Comparison of ENCODE assay signal across 7 mouse cellular contexts in genomic region chr6:5589635-5590034, GRCm38 (mm10).
DNase-seq lines count a peak whose midpoint lies in the region; ATAC-seq and TF ChIP-seq lines count a peak whose summit lies in the region.

No protein-coding gene starts in this region.

- H3K36me3 ChIP-seq in hindbrain, embryonic 14.5 days (replicated peaks; ENCODE audit: control insufficient read depth, insufficient read depth), result no peaks in the 10 kb centered on the region

- peak; percentile 78 for ATAC-seq in Patski
- ATAC-seq in hindbrain, embryonic 14.5 days (ENCODE audit: low FRiP score), result peak; percentile 90

- H3K9me3 ChIP-seq in hindbrain, embryonic 14.5 days (ENCODE audit: control insufficient read depth, low read length), result no peaks in the 10 kb centered on the region

- H3K27me3 ChIP-seq in Patski, result no peaks in the 10 kb centered on the region
- no peaks in the 10 kb centered on the region for H3K27me3 ChIP-seq in hindbrain, embryonic 14.5 days (ENCODE audit: control insufficient read depth, insufficient read depth, low read length)

- no peak overlapping the region for H3K9ac ChIP-seq in hindbrain, embryonic 14.5 days

- H3K4me3 ChIP-seq in hindbrain, embryonic 14.5 days (replicated peaks; ENCODE audit: low read length), result no peak overlapping the region

- in situ Hi-C loops in Patski (cut with MboI; ENCODE audit: low pct_unique_long_range_greater_than_20kb), result loop anchor here (25.0 kb wide), 1 partner anchor 1027 kb away; no protein-coding TSS in a partner anchor

- H3K4me2 ChIP-seq in hindbrain, embryonic 14.5 days (replicated peaks), result no peak overlapping the region

- POLR2A ChIA-PET in Patski (lab: Charles Lee), result interaction anchor here (1.4 kb wide), 1 partner anchor 181 kb away, joined by 4 read pairs; no protein-coding TSS in a partner anchor

- no peak overlapping the region for H3K27ac ChIP-seq in hindbrain, embryonic 14.5 days

- WGBS in hindbrain, embryonic 14.5 days, result 5% methylated on average over 10 of the region's 10 CpGs

- peak; percentile 94 for TF ChIP-seq CTCF in Patski (IDR thresholded peaks at IDR 0.05)

- H3K4me1 ChIP-seq in hindbrain, embryonic 14.5 days (replicated peaks; ENCODE audit: control insufficient read depth, insufficient read depth, low read length), result no peaks in the 10 kb centered on the region

- CTCF ChIA-PET in Patski (lab: Charles Lee), result interaction anchor here (0.7 to 2.7 kb wide), 22 partner anchors 10 to 208 kb away, joined by 3 to 29 read pairs (median 4); no protein-coding TSS in a partner anchor

- DNase-seq in Patski (ENCODE audit: low read depth, low spot score), result peak; percentile 30
- DNase-seq in c-Kit-positive CD71-positive TER-119-negative erythroid progenitor cells, embryonic 14.5 days (ENCODE audit: low read depth), result peak; percentile 52
- DNase-seq in forelimb bud, embryonic 11.5 days (ENCODE audit: low read depth, low spot score), result peak; percentile 85
- DNase-seq in hindbrain, embryonic 14.5 days (ENCODE audit: low spot score), result peak; percentile 97
- peak; percentile 55 to 80 for DNase-seq in layer of hippocampus, postnatal 14 days (ENCODE audit: low spot score in 2 of 2)
- peak; percentile 64 to 76 for DNase-seq in lung, postnatal 4 days
- peak; percentile 51 for DNase-seq in right cerebral cortex, postnatal 14 days

Comparison
In these comparisons a context has a peak if more than half of its experiments do, and no peak if none do; other contexts are left out.
1. DNase-seq: peak in every context shown above with its lines; median percentile 97 in hindbrain, embryonic 14.5 days; 85 in forelimb bud, embryonic 11.5 days; 70 in lung, postnatal 4 days; 68 in layer of hippocampus, postnatal 14 days; 52 in c-Kit-positive CD71-positive TER-119-negative erythroid progenitor cells, embryonic 14.5 days; 51 in right cerebral cortex, postnatal 14 days; 30 in Patski.